Comparison of ENCODE assay signal across 10 mouse cellular contexts in genomic region chr3:57343837-57344607, GRCm38 (mm10). TPM values are rescaled to one million over a fixed set of nuclear protein-coding genes. Genes with fewer than 3 reads are reported as not detected.
A peak's percentile ranks its signal among the peaks of the same experiment; 100 is the strongest.
DNase-seq lines count a peak whose midpoint lies in the region; ATAC-seq and TF ChIP-seq lines count a peak whose summit lies in the region.
"Had no signal": no experiment of that assay in that cellular context is flagged by ENCODE, and none has a peak within 500 bp of the region (broad histone marks: within the 10 kb centered on the region; RNA-seq: fewer than 3 reads in every experiment).

No protein-coding gene starts in this region.

- no peak overlapping the region for H3K4me2 ChIP-seq in intestine, embryonic 16.5 days (ENCODE audit: low read depth, low read length)
- H3K4me2 ChIP-seq: limb, embryonic 13.5 days had no signal

- H3K27me3 ChIP-seq in intestine, embryonic 16.5 days (replicated peaks; ENCODE audit: control insufficient read depth, insufficient read depth, low read length), result no peaks in the 10 kb centered on the region
- H3K27me3 ChIP-seq: limb, embryonic 13.5 days had no signal

- no peak for TF ChIP-seq POLR2A in lung, adult 2 months (IDR thresholded peaks at IDR 0.05; ENCODE audit: borderline replicate concordance, extremely low read depth, low read depth, low read length)

- WGBS in intestine, embryonic 16.5 days, result 36% methylated on average over 11 of the region's 11 CpGs
- 20% methylated on average over 11 of the region's 11 CpGs for WGBS in lung, adult 2 months

- H3K36me3 ChIP-seq in intestine, embryonic 16.5 days (ENCODE audit: control insufficient read depth, insufficient read depth, low read length), result no peaks in the 10 kb centered on the region
- H3K36me3 ChIP-seq: limb, embryonic 13.5 days had no signal

- no peak overlapping the region for H3K9ac ChIP-seq in intestine, embryonic 16.5 days (ENCODE audit: low read depth, low read length)
- H3K9ac ChIP-seq: limb, embryonic 13.5 days had no signal

- DNase-seq in retina, postnatal 1 day, result peak; percentile 1
- no peak for DNase-seq in retina, embryonic 14.5 days (ENCODE audit: low spot score)
- peak; percentile 42 for DNase-seq in lung, adult 2 months
- DNase-seq in telencephalon, adult 2 months (ENCODE audit: low read depth, low spot score), result peak; percentile 72
- DNase-seq in kidney, postnatal 4 days, result no peak
- DNase-seq in embryo, embryonic 9.5 days (ENCODE audit: extremely low spot score), result no peak
- DNase-seq in thymus, postnatal 0 days (ENCODE audit: low spot score), result no peak
- DNase-seq: cerebellum, adult 9-11 months had no signal

- peak overlapping the region; percentile 68 for H3K27ac ChIP-seq in intestine, embryonic 16.5 days (ENCODE audit: low read length)
- H3K27ac ChIP-seq: limb, embryonic 13.5 days had no signal

- ATAC-seq in intestine, embryonic 16.5 days, result peak; percentile 92

- no peak for TF ChIP-seq CTCF in lung, adult 2 months (IDR thresholded peaks at IDR 0.05; ENCODE audit: insufficient read depth, low read length)

- peaks cover 3% of the 10 kb centered on the region; the same call in 1 of the 2 replicates for H3K4me1 ChIP-seq in intestine, embryonic 16.5 days (ENCODE audit: control insufficient read depth, insufficient read depth, low read length)
- H3K4me1 ChIP-seq in lung, adult 2 months (ENCODE audit: control insufficient read depth, insufficient read depth, low read length), result peaks cover 16% of the 10 kb centered on the region
- H3K4me1 ChIP-seq: limb, embryonic 13.5 days had no signal

- H3K4me3 ChIP-seq in intestine, embryonic 16.5 days (ENCODE audit: low read length), result no peak overlapping the region
- no peak overlapping the region for H3K4me3 ChIP-seq in lung, adult 2 months (replicated peaks; ENCODE audit: extremely low read depth, low read depth, low read length)
- H3K4me3 ChIP-seq: limb, embryonic 13.5 days had no signal

- H3K9me3 ChIP-seq in intestine, embryonic 16.5 days (ENCODE audit: control insufficient read depth, low read length), result no peaks in the 10 kb centered on the region
- H3K9me3 ChIP-seq: limb, embryonic 13.5 days had no signal

RNA-seq across cellular contexts. Expression of gene Tm4sf1, which starts 42.2 kb away (rescaled TPM):
- polyA plus RNA-seq in intestine, embryonic 16.5 days (2015; fragmentation: Nextera tagmentation; extraction: Ambion mirVana), result 68.3 and 68.4 TPM in 2 replicates
- polyA plus RNA-seq in lung, adult 2 months (2012; rRNA removed), result 204 and 323 TPM in 2 replicates
- 35.6 and 41.2 TPM in 2 replicates for polyA plus RNA-seq in thymus, postnatal 0 days (2015; fragmentation: Nextera tagmentation; extraction: Ambion mirVana)

Comparison
In these comparisons a context has a peak if more than half of its experiments do, and no peak if none do; other contexts are left out.
1. DNase-seq: peak in retina, postnatal 1 day (single experiment), lung, adult 2 months (single experiment) and telencephalon, adult 2 months (single experiment); none in retina, embryonic 14.5 days (single experiment), kidney, postnatal 4 days (0 of 2), embryo, embryonic 9.5 days (single experiment) and thymus, postnatal 0 days (single experiment).